Mouse (Mus musculus) B cell, adult 2 months (primary cell): ENCODE data around the gene Pnmt.

ENCODE experiments used
- DNase-seq, 2 experiments: peaks; one replicate each; pipeline ENCODE4 v3.0.0; 2022

Gene Pnmt

GRCm38 (mm10) chr11:98418939-98419547 is 32.8 kb downstream of the Pnmt start:
- no peak for DNase-seq

DNA sequence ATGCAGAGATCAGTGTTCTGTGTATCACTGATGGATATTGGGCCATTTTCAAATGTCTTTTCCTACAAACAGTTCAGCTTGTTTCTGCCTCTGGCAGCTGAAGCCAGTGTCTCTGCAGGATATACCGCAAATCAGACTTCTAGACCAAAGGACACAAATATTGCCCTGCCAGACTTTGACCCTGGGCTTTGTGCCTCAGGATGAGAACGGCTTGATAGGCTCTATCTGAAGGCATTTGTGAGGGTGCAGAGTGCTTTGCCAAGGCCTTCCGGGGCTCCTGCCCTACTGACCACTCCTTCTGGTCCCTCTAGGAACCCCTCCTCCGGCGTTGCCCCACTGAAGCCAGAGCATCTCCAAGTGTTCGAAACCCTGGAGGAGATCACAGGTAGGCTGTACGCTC is 40.3 kb downstream of the Pnmt start:
- DNase-seq, result no peak

GRCm38 (mm10) chr11:98428436-98428835 is 42.2 kb downstream of the Pnmt start:
- DNase-seq, result no peak

GRCm38 (mm10) chr11:98431743-98432502 is 45.7 kb downstream of the Pnmt start:
- DNase-seq, result no peak

DNA sequence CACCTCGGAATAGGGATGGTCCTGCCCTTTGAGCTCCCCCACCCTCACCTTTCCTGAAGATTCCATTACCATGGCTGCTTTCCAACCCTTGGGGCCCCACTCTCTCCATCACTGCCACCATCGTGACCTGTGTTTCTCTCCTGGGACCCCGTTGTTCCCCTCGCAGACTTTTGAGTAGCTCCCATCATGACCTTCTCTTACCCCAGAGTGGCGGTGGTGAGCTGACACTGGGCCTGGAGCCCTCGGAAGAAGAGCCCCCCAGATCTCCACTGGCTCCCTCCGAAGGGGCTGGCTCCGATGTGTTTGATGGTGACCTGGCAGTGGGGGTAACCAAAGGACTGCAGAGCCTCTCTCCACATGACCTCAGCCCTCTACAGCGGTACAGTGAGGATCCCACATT is 49.5 kb downstream of the Pnmt start:
- no peak for DNase-seq

DNA sequence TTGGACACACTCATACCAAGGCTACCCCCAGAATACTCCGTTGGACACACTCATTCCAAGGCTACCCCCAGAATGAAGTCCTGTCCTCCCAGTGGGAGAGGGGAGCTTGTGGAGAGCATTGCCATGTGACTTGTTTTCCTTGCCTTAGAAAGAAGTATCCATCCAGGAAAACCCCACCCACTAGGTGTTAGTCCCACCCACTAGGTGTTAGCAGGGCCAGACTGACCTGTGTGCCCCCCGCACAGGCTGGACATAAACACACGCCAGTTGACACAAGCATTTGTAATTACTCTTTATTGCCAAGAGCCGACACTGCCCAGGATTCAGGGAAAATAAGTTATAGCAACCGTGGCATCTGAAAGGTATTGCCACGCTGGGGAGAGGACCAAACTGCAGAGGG is 51.2 kb downstream of the Pnmt start:
- DNase-seq, result no peak
